Comparison of ENCODE assay signal across 14 mouse cellular contexts in the genomic region with DNA sequence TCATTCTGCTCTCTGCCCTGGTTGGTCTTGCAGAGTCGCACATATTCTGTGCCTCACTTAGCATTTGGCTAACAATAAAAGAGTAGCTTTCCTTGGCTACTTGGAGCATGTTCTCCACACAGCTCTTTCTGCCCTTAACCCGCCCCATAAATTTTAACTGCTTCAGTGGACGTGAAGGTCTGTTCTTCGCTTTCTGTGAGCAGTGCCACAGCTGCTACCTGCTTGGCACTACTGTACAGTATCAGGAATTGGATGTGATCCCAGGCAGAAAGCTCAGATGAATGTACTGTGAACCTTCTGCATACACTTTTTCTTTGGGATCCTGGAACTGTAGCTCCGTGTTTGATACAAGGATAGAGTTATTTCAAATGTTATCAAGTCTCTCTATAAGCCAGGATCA.
DNase-seq lines count a peak whose midpoint lies in the region; ATAC-seq lines count a peak whose summit lies in the region.
"Had no signal": no experiment of that assay in that cellular context is flagged by ENCODE, and none has a peak within 500 bp of the region (broad histone marks: within the 10 kb centered on the region; RNA-seq: fewer than 3 reads in every experiment).

No protein-coding gene starts in this region.

- ATAC-seq in frontal cortex, adult (ENCODE audit: low TSS enrichment), result peak; percentile 57; the same call in 1 of the 2 replicates
- ATAC-seq in limb, embryonic 11.5 days (ENCODE audit: insufficient number of reproducible peaks, low FRiP score, low TSS enrichment, low read depth), result no peak
- peak; percentile 92 for ATAC-seq in forebrain, embryonic 16.5 days

- no peak overlapping the region for H3K4me2 ChIP-seq in limb, embryonic 11.5 days (ENCODE audit: low read depth, severe bottlenecking)
- H3K4me2 ChIP-seq in forebrain, embryonic 16.5 days (ENCODE audit: low read length), result no peak overlapping the region
- H3K4me2 ChIP-seq: stomach, embryonic 15.5 days had no signal

- H3K27ac ChIP-seq in limb, embryonic 11.5 days (replicated peaks; ENCODE audit: low read depth, low read length), result no peak overlapping the region
- no peak overlapping the region for H3K27ac ChIP-seq in limb, embryonic 10.5 days
- no peak overlapping the region for H3K27ac ChIP-seq in forebrain, embryonic 16.5 days (ENCODE audit: low read length)
- H3K27ac ChIP-seq: heart, embryonic 10.5 days; stomach, embryonic 15.5 days had no signal

- WGBS in limb, embryonic 11.5 days, result 52% methylated on average over 5 of the region's 5 CpGs
- WGBS in limb, embryonic 10.5 days, result 72% methylated on average over 5 of the region's 5 CpGs
- 25% methylated on average over 5 of the region's 5 CpGs for WGBS in forebrain, embryonic 16.5 days

- no peak overlapping the region for H3K4me3 ChIP-seq in limb, embryonic 11.5 days (ENCODE audit: low read depth, low read length)
- H3K4me3 ChIP-seq in limb, embryonic 10.5 days, result no peak overlapping the region
- H3K4me3 ChIP-seq in forebrain, embryonic 16.5 days (replicated peaks; ENCODE audit: low read length), result no peak overlapping the region
- H3K4me3 ChIP-seq: heart, embryonic 10.5 days; myocyte; stomach, embryonic 15.5 days had no signal

- no peak overlapping the region for H3K9ac ChIP-seq in limb, embryonic 11.5 days (ENCODE audit: low read length)
- no peak overlapping the region for H3K9ac ChIP-seq in forebrain, embryonic 16.5 days (replicated peaks; ENCODE audit: low read depth, low read length)
- H3K9ac ChIP-seq: stomach, embryonic 15.5 days had no signal

- no peaks in the 10 kb centered on the region for H3K27me3 ChIP-seq in limb, embryonic 11.5 days (ENCODE audit: control insufficient read depth, insufficient read depth, low read length)
- H3K27me3 ChIP-seq in limb, embryonic 10.5 days (ENCODE audit: low read depth, poor library complexity, severe bottlenecking), result no peaks in the 10 kb centered on the region
- H3K27me3 ChIP-seq in forebrain, embryonic 16.5 days (replicated peaks; ENCODE audit: control insufficient read depth, insufficient read depth, low read length), result no peaks in the 10 kb centered on the region
- H3K27me3 ChIP-seq: stomach, embryonic 15.5 days had no signal

- no peaks in the 10 kb centered on the region for H3K36me3 ChIP-seq in limb, embryonic 11.5 days (ENCODE audit: control insufficient read depth, insufficient read depth, low read length)
- no peaks in the 10 kb centered on the region for H3K36me3 ChIP-seq in limb, embryonic 10.5 days
- H3K36me3 ChIP-seq in forebrain, embryonic 16.5 days (ENCODE audit: control insufficient read depth, insufficient read depth), result no peaks in the 10 kb centered on the region
- H3K36me3 ChIP-seq: heart, embryonic 10.5 days; stomach, embryonic 15.5 days had no signal

- no peaks in the 10 kb centered on the region for H3K4me1 ChIP-seq in limb, embryonic 11.5 days (ENCODE audit: control insufficient read depth, insufficient read depth, low read length)
- peaks cover 5% of the 10 kb centered on the region for H3K4me1 ChIP-seq in limb, embryonic 10.5 days
- H3K4me1 ChIP-seq in forebrain, embryonic 16.5 days (replicated peaks; ENCODE audit: control insufficient read depth, insufficient read depth, low read length), result no peaks in the 10 kb centered on the region
- H3K4me1 ChIP-seq: stomach, embryonic 15.5 days had no signal

- no peak for DNase-seq in frontal cortex, adult 2 months (ENCODE audit: extremely low spot score in 1 of 2, low spot score in 1 of 2)
- peak; percentile 23 for DNase-seq in limb, embryonic 11.5 days (ENCODE audit: low spot score)
- no peak for DNase-seq in limb, embryonic 10.5 days (ENCODE audit: low spot score)
- DNase-seq in brain, embryonic 18.5 days (ENCODE audit: low read depth, low spot score), result peak; percentile 16
- DNase-seq in thymus, postnatal 25 days, result no peak
- DNase-seq in adrenal gland, postnatal 25 days, result no peak
- DNase-seq: gastrocnemius, postnatal 36 days; heart, postnatal 14 days; lung, postnatal 14 days had no signal

- no peaks in the 10 kb centered on the region for H3K9me3 ChIP-seq in limb, embryonic 11.5 days (ENCODE audit: control insufficient read depth, low read length)
- no peaks in the 10 kb centered on the region for H3K9me3 ChIP-seq in limb, embryonic 10.5 days (replicated peaks)
- H3K9me3 ChIP-seq in forebrain, embryonic 16.5 days (ENCODE audit: control insufficient read depth, low read length), result no peaks in the 10 kb centered on the region
- H3K9me3 ChIP-seq: heart, embryonic 10.5 days; stomach, embryonic 15.5 days had no signal

Comparison
In these comparisons a context has a peak if more than half of its experiments do, and no peak if none do; other contexts are left out.
1. DNase-seq: peak in limb, embryonic 11.5 days (single experiment) and brain, embryonic 18.5 days (single experiment); none in frontal cortex, adult 2 months (0 of 2), limb, embryonic 10.5 days (single experiment), thymus, postnatal 25 days (single experiment) and adrenal gland, postnatal 25 days (single experiment).